Mouse (Mus musculus) myocyte (in vitro differentiated cells): Measurements from ENCODE around the gene BC048671.

Experiments
- CEBPB ChIP-seq: IDR thresholded peaks from 2 replicates; pipeline ENCODE4 v1.6.1; 2011; ENCODE audit warnings: mild to moderate bottlenecking, moderate library complexity; ENCODE audit not compliant: poor library complexity, insufficient read depth, severe bottlenecking
- MAX ChIP-seq: IDR thresholded peaks from one replicate; pipeline ENCODE4 v1.6.1; 2011; ENCODE audit warnings: low read depth, mild to moderate bottlenecking, control low read depth
- POLR2A ChIP-seq: IDR thresholded peaks from one replicate; pipeline ENCODE4 v1.6.1; 2011; ENCODE audit warnings: low read depth, mild to moderate bottlenecking, control low read depth, moderate library complexity; ENCODE audit not compliant: insufficient read length
- SRF ChIP-seq: IDR thresholded peaks from one replicate; pipeline ENCODE4 v1.6.1; 2011; ENCODE audit warnings: low read depth; ENCODE audit not compliant: control insufficient read depth, insufficient read length
- TCF12 ChIP-seq: IDR thresholded peaks from one replicate; pipeline ENCODE4 v1.6.1; 2011; ENCODE audit warnings: mild to moderate bottlenecking, control low read depth; ENCODE audit not compliant: poor library complexity, insufficient read depth, severe bottlenecking

DNA sequence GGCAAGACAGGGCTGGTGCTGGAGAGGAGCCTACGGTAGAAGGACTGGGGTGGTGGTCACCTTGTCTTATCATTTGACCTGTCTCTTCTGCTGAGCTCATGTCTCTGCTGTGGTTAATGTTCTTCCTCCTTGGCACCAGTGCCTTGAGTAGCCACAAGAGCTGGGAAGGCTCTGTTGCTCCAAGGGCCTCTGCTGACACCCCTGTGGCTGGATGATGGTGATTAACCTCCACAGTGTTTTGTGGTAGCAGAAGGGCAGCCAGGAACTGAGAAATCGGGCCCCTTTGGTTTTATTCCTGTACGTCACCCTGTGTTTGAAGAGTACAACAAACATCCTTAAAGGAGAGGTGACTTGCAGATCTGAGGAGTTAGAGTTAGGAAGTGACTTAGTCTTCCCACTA, 33.2 kb downstream of the BC048671 start:
- TF ChIP-seq POLR2A (no peak), CEBPB (no peak), SRF (no peak), MAX (no peak), TCF12 (no peak)
